Mouse (Mus musculus) G1E (cell line): ENCODE results near the gene Iqgap2. TPM values are rescaled to one million over a fixed set of nuclear protein-coding genes. Genes with fewer than 3 reads are reported as not detected.

Experiments
- ATAC-seq: 2 replicates; pipeline ENCODE4 v1.8.0; 2016; ENCODE audit warnings: mild to moderate bottlenecking; ENCODE audit not compliant: insufficient number of reproducible peaks, poor library complexity, low FRiP score, severe bottlenecking; ENCODE audit errors: extremely low read depth
- DNase-seq: peaks from one replicate; pipeline ENCODE4 v3.0.0; 2012; ENCODE audit warnings: low spot score
- H3K27me3 ChIP-seq: 2 replicates; pipeline ENCODE4 v1.6.1; 2012; ENCODE audit warnings: mild to moderate bottlenecking, low read length, inconsistent platforms; ENCODE audit not compliant: insufficient read depth
- H3K36me3 ChIP-seq: replicated peaks from 2 replicates; pipeline ENCODE3; 2012; ENCODE audit warnings: mild to moderate bottlenecking, inconsistent platforms
- H3K4me1 ChIP-seq: 2 replicates; pipeline ENCODE4 v1.6.1; 2012; ENCODE audit warnings: low read depth, low read length, inconsistent platforms, mixed read lengths; ENCODE audit not compliant: insufficient read depth
- H3K4me3 ChIP-seq: 2 replicates; pipeline ENCODE4 v1.5.1; 2012; ENCODE audit warnings: low read depth, mild to moderate bottlenecking, inconsistent platforms, low read length, moderate library complexity, mixed read lengths
- H3K9me3 ChIP-seq: replicated peaks from 2 replicates; pipeline ENCODE4 v1.6.1; 2012; ENCODE audit warnings: inconsistent platforms
- CTCF ChIP-seq: IDR thresholded peaks from 2 replicates; pipeline ENCODE4 v1.5.1; 2012; ENCODE audit warnings: low read depth, low read length, inconsistent platforms, mixed read lengths
- GATA1 ChIP-seq: IDR thresholded peaks from 2 replicates; pipeline ENCODE4 v1.6.1; 2012; ENCODE audit warnings: borderline replicate concordance, low read length, inconsistent platforms, mixed read lengths
- GATA2 ChIP-seq: IDR thresholded peaks from 2 replicates; pipeline ENCODE4 v1.6.1; 2012; ENCODE audit warnings: low read depth, low read length, inconsistent platforms, borderline replicate concordance
- POLR2AphosphoS5 ChIP-seq: IDR thresholded peaks from 2 replicates; pipeline ENCODE4 v1.6.1; 2012; ENCODE audit warnings: low read depth, low read length, inconsistent platforms; ENCODE audit not compliant: insufficient replicate concordance
- TAL1 ChIP-seq: conservative IDR thresholded peaks from 2 replicates; pipeline ENCODE4 v1.6.1; 2012; ENCODE audit warnings: low read depth, low read length, inconsistent platforms, mixed read lengths
- polyA plus RNA-seq: library from polyadenylated mRNA; stranded (reverse); fragments of >175 nt; gene quantifications from 2 replicates; pipeline ENCODE4 v1.2.3, GENCODE M21; 2012
- total RNA-seq, 2 experiments: library from RNA; stranded (forward) in 1 of 2; stranded (reverse) in 1 of 2; fragments of 200-1000 nt in 1 of 2; fragments of >200 nt in 1 of 2; fragmentation: Nextera tagmentation in 1 of 2; gene quantifications; 2 replicates each; pipeline ENCODE4 v1.2.3; 2014 to 2017

Iqgap2 gene
- total and polyA plus RNA-seq, 3 experiments: 3.0 to 14.3 (median 6.6) TPM

DNA sequence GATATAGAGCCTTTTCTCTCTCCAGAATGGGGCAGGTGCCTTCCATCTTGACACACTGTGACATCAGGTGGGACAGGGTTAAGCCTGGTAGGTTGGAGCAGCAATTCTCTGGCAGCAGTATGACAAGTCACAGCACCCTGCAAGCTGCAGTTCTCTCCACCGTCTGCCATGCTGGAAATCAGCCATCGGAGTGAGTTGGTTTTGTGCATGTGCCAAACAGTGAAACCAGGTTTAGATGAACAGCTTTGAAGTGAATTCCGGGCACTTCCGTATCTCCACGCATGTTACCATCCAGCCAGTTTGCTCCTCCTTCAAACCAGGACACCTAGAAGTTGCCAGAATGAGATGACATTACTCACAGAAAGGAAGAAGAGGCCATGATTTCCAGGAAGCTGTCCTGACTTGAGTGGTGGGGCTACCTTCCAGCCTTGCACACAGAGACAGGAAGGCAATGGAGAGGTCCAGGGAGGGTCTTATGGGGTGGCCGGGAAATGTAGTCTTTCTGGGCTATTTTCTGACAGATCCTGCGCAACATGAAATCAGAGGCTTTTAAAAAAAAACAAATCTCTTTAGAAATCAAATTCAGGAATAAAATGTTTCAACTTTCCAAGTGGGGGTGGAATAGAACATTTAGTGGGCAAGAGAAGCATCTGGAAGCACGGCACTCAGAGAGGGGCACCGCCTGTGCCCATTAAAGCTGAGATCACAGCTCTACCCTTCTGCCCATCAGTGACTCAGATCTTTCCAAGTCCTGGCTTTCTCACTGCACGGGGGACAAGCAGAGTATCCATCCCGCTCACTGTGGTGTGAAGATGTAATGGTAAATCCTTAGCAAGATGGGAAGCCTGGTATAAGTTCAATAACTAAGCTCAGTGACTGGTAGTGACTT lies 20.7 kb upstream of the Iqgap2 start:
- Histone ChIP-seq H3K36me3 (no peaks in the 10 kb centered on the region), H3K9me3 (0 out of 2 replicates have a peak, but pooled peaks cover 7% of the 10 kb centered on the region), H3K4me1 (no peaks in the 10 kb centered on the region), H3K27me3 (peaks cover 33% of the 10 kb centered on the region), H3K4me3 (no peak overlapping the region)
- no peak for DNase-seq
- no peak for TF ChIP-seq POLR2AphosphoS5
- ATAC-seq: no peak

- H3K36me3 ChIP-seq: no peaks in the 10 kb centered on the region
- DNase-seq (no peak), ATAC-seq (no peak)
- H3K9me3 ChIP-seq: no peaks in the 10 kb centered on the region
- TF ChIP-seq GATA2: no peak
- no peak for TF ChIP-seq TAL1
- no peak for TF ChIP-seq POLR2AphosphoS5
- no peaks in the 10 kb centered on the region for H3K4me1 ChIP-seq
- peaks cover 33% of the 10 kb centered on the region for H3K27me3 ChIP-seq
- H3K4me3 ChIP-seq: no peak overlapping the region
Measured at GRCm38 (mm10) chr13:95910270-95910669, 18.5 kb upstream of the Iqgap2 start.

DNA sequence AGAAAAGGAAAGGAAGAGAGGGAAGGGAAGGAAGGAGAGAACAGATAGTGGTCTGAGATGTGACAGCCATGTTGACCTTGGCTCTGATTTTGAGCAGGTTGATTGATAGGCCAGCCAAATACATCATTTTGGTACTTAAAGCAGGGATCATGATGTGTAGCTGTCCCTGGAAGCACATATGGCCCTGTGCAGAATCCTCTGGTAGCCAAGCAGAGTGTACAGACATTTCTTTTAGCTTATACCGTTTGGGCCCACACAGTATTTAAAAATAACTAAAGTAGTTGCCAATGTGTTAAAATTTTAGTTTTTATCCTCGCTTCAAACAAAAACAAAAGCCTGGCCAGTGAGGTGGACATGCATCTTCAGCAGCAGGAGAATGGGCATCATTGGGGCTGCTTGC lies 17.5 kb upstream of the Iqgap2 start:
- Histone ChIP-seq H3K4me1 (no peaks in the 10 kb centered on the region), H3K36me3 (no peaks in the 10 kb centered on the region), H3K4me3 (no peak overlapping the region), H3K27me3 (peaks cover 33% of the 10 kb centered on the region), H3K9me3 (no peaks in the 10 kb centered on the region)
- no peak for TF ChIP-seq GATA2
- TF ChIP-seq CTCF: no peak
- TF ChIP-seq POLR2AphosphoS5: no peak
- TF ChIP-seq GATA1: no peak
- no peak for TF ChIP-seq TAL1
- ATAC-seq (no peak), DNase-seq (no peak)

- ATAC-seq (no peak), DNase-seq (no peak)
- TF ChIP-seq CTCF (no peak), GATA2 (no peak), GATA1 (no peak), POLR2AphosphoS5 (no peak), TAL1 (no peak)
Measured at GRCm38 (mm10) chr13:95902696-95903095, 11.0 kb upstream of the Iqgap2 start.

DNA sequence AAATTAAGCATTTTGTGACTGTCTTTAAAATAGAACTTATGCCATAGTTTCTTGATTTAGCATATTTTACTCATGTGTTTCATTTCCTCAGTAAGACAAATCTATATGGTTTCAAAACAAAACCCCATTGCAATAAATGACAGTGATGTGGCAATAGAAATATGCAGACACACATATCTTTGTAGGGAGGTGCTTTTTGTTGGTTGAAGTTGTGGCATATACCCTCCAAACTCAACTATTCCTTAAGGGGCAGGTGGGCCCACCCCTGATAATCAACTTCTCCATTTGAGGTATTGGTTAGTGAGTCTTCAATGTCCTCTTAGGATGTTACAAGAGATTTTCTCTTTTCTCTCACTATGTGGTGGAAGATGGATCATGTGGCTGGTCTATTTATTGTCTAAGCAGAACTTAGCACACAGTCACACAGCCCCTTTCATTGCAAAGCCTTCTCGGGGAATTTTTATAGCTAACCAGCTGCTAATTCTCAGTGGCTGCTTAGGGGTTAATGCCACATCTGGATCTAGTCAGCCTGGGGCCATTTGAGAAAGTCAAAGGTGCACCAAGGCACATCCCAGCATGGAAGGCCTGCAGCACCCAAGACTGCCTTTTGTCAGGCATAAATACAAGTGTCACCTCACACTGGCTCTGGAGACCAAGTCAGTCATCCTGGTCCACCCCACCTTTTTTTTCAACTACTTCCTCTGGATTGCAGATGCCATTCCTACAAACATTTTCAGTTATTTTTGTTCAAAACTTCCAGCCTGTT lies 8.3 kb upstream of the Iqgap2 start:
- ATAC-seq: no peak
- Histone ChIP-seq H3K36me3 (no peaks in the 10 kb centered on the region), H3K27me3 (no peaks in the 10 kb centered on the region), H3K4me3 (no peak overlapping the region), H3K4me1 (peaks cover 16% of the 10 kb centered on the region), H3K9me3 (peaks cover 2% of the 10 kb centered on the region; the same call in 1 of the 2 replicates)
- DNase-seq: no peak
- TF ChIP-seq CTCF (no peak), GATA1 (no peak), TAL1 (no peak), POLR2AphosphoS5 (no peak), GATA2 (no peak)

More at GRCm38 (mm10) chr13:95902696-95903095, 11.0 kb upstream of the Iqgap2 start:
- H3K27me3 ChIP-seq: 0 out of 2 replicates have a peak, but pooled peaks cover under 1% of the 10 kb centered on the region
- H3K36me3 ChIP-seq: no peaks in the 10 kb centered on the region
- no peak overlapping the region for H3K4me3 ChIP-seq
- peaks cover 16% of the 10 kb centered on the region for H3K4me1 ChIP-seq
- H3K9me3 ChIP-seq: peaks cover 2% of the 10 kb centered on the region; the same call in 1 of the 2 replicates

- Histone ChIP-seq H3K4me3 (no peak overlapping the region), H3K4me1 (peaks cover 32% of the 10 kb centered on the region), H3K36me3 (no peaks in the 10 kb centered on the region), H3K9me3 (no peaks in the 10 kb centered on the region), H3K27me3 (peaks cover 11% of the 10 kb centered on the region; the same call in 1 of the 2 replicates)
- DNase-seq: no peak
- ATAC-seq: no peak
- TF ChIP-seq GATA2: no peak
- TF ChIP-seq TAL1: no peak
Measured at GRCm38 (mm10) chr13:95896501-95896900, 4.8 kb upstream of the Iqgap2 start.
